Mouse (Mus musculus): ENCODE measurements around the gene Adam11.

DNA sequence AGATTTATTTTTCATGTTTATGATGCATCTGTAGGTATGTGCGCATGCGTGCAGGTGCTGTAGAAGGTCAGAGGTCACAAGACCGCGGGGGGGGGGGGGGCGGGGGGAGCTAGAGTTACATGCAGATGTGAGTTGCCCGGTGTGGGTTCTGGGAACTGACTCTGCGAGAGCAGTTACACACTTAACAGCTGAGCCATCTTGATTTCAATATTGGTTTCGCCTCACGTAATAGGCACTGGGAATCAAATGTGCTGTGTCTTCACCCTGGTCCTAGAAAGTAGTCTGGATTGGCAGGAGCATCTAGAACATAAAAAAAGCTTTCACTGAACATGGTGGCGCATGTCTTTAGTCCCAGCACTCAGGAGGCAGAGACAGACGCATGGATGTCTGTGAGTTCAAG is 20.6 kb upstream of the Adam11 start:
- no peak for TF ChIP-seq CTCF (IDR thresholded peaks at IDR 0.05; ENCODE audit: insufficient read depth, low read depth, low read length)
- no peak for TF ChIP-seq POLR2A (IDR thresholded peaks at IDR 0.05; ENCODE audit: insufficient read depth, low read depth, low read length)
